Mouse (Mus musculus) B cell, adult 2 months (primary cell): Measurements from ENCODE around the gene Gm17545.
"Not testable (repeated sequence)": the region's sequence is repeated elsewhere in the genome, so short reads cannot be mapped to it uniquely, and the experiment has no call there.

Experiments used
- DNase-seq, 2 experiments: peaks; one replicate each; pipeline ENCODE4 v3.0.0; 2022

Gm17545 gene

GRCm38 (mm10) chr9:22453990-22454389 is at the start of gene Gm17545:
Gene Gm17545 (plus strand): TSS chr9:22454290.
- not testable (repeated sequence) for DNase-seq

GRCm38 (mm10) chr9:22405414-22405813 is 48.7 kb upstream of the Gm17545 start:
- DNase-seq = no peak

- DNase-seq = not testable (repeated sequence)
Measured at GRCm38 (mm10) chr9:22407633-22408032, 46.5 kb upstream of the Gm17545 start.

DNA sequence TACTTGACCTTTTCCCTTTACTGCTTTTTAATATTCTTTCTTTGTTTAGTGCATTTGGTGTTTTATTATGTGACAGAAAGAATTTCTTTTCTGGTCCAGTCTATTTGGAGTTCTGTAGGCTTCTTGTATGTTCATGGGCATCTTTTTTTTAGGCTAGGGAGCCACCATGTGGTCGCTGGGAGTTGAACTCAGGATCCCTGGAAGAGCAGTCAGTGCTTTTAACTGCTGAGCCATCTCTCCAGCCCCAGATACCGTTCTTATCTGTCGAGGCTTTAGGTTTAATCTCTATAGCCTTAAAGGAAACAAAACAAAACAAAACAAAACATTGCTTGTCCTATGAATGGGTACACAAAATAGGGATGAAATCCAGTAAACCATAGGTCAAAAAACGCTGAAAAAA is 45.7 kb upstream of the Gm17545 start:
- not testable (repeated sequence) for DNase-seq

DNA sequence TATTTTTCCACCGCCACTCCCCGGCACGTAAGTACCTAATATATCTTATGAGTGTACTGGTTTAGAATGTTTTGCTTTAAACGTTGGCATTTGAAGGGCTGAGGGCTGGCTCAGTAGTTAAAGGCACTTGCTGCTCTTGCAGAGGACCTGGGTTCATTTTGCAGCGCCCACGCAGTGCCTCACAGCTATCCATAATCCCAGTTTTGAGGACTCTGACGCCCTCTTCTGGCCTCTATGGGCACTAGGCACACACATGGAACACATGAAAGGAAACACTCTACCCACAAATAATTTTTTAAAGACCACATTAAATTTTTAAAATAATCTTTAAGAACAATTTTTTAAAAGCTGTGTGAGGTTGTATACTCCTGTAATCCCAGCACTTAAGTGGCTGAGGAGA is 44.6 kb upstream of the Gm17545 start:
- DNase-seq = no peak

- peak; percentile 92 to 93 for DNase-seq
Measured at GRCm38 (mm10) chr9:22411002-22411857, 42.9 kb upstream of the Gm17545 start, which contains the start of gene 9530077C05Rik. Gene 9530077C05Rik (plus strand): TSS chr9:22411513.

GRCm38 (mm10) chr9:22416187-22416586 is 37.9 kb upstream of the Gm17545 start:
- DNase-seq = no peak

- DNase-seq = no peak
Measured at GRCm38 (mm10) chr9:22417547-22417946, 36.5 kb upstream of the Gm17545 start.

GRCm38 (mm10) chr9:22419877-22420276 is 34.2 kb upstream of the Gm17545 start:
- no peak for DNase-seq

DNA sequence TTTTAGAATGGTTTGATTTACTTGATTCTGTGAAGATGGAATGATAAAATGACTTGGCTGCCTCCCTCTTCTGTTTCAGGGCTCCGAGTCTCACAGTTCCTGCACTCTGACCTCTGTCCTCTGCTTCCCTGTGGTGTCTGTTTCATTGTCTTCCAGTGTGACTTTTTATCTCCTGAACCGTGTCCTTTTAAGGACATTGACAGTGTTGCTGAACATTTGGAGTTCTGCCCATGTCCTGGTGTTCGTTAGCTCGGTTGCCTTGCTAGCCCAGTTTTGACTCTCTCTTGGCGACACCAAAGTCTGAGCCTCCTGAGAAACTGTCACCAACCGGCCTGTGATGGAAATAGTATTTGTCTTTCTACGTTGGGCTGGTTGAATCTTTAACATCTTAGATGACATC is 33.6 kb upstream of the Gm17545 start:
- DNase-seq = no peak

DNA sequence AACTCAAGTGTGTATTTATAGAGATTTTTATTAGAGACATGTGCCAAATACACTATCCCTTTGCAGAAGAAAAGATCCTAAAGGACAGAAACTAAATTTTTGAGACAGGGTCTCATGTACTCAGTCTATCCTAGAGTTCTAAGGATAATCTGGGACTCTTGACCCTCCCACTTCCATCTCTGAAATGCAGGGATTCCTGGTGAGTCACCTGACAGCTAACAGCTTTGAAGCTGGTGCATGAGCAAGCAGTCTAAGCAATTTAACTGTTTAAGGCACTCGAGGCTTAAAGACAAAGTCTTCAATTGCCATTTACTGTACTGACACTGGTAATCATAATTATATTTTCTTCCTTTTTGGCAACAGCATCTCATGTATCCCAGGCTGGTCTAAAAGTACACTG is 31.5 kb upstream of the Gm17545 start:
- DNase-seq = no peak

- DNase-seq = no peak
Measured at GRCm38 (mm10) chr9:22423507-22423906, 30.6 kb upstream of the Gm17545 start.

GRCm38 (mm10) chr9:22424196-22424595 is 29.9 kb upstream of the Gm17545 start:
- DNase-seq = no peak

- DNase-seq = no peak
Measured at GRCm38 (mm10) chr9:22424719-22425118, 29.4 kb upstream of the Gm17545 start.

DNA sequence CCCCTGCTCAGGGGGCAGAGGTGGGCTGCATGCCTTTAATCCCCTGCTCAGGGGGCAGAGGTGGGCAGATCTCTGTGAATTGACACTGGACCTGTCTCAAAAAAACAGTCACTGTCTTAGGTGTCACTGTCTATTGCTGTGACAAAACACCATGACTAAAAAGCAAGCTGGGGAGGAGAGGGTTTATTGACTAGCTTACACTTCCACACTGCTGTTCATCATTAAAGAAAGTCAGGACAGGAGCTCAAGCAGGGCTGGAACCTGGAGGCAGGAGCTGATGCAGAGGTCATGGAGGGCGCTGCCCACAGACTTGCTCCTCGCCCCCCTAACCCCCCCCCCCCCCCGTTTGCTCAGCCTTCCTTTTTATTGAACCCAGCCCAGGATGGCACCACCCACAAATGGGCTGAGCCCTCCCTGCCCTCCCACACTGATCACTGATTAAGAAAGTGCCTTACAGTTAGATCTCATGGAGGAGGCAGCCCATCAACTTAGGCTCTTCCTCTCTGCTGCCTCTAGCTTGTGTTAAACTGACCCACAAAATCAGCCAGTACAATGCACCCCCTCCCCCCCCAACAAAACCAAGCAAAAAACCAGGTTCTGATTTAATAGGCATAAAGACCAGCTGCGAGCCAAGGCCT is 25.9 kb upstream of the Gm17545 start:
- no peak for DNase-seq

DNA sequence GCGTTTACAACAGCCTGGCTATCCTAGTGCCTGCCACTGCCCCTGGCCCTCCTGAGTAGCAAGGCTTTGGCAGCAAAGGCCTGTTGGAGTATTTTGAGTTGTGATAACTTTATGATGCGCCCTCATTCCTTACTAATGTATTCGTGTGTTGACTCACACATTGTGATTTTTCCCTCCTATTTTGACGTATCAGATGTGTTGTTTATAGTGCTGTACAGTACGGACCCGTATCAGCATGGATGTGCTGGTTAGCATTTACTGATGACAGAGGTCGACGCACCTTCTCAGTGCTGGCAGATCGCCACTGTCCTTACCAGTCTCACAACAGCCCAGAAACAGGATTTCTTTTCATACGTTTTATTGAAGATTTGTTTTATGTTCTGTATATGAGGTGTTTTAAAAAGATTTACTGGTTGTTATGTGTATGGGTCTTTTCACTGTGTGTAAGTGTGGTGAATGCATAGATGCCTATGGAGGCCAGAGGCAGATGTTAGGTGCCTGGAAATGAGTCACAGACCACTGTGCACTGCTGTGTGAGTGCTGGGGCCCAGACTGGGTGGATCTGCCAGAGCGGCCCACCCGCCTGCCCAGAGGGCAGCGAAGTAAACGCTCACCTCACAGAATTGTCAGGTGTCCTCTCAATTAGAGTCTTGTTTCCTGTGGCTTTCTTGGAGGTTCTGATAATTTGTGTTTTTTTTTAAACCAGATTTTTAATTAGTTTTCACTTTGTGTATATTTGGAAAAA is 25.3 kb upstream of the Gm17545 start:
- no peak for DNase-seq

DNA sequence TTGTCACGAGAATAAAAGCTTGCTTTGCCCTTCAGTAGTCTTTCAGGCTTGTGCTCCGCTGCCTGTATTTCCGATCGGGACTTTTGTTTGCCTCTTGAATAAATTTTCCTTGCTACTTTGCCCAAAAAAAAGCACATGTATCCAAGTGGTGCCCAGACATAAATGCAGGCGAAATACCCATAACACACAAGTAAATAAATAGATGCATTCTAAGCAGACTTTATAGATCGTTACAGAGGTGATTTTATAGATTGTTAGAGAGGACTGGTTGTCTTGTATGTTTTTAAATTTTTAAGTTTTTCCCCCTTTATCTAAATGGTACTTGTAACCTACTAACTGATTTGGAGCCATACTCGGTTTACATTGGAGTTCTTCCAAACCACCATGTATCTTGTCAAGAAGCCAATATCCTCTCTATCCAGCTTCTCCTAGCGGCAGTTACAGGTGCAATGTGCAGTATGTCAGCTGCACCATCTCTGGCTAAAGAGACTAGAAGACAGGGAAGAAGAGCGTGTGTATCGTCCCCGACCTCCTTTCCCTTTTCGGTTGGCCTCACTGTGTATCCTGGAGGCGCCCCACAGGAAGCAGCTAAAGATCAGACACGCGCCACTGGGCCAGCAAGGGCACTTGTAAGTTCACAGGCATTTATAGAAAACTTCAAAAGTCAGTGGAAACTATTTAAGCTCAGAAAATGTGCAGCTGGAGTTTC is 24.4 kb upstream of the Gm17545 start:
- peak; percentile 34 to 41 for DNase-seq

DNA sequence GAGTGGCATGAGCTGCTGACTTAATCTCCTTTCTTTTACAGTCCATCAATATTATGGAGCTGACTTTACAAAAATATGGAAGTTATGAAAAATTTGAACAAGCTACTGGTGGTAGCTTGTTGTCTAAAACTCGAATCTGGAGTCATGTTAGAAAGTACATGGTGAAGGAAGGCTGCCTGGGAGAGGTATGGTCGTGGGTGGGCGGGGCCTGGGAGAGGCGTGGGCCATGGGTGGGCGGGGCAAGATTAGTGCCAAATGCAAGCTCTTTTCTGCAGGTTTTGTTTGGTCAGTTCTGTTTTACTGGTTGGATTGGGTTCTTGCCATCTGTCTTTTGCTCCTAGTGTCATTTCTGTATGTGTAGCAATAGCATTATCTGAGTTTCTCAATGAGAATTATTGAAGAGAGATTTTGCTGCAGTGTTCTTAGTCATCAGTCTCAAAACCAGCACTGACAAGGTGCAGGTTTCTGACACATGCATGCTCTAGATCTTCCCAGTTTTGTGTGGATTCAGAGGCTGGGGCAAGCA is 23.7 kb upstream of the Gm17545 start:
- DNase-seq = peak; percentile 34 to 38

- no peak for DNase-seq
Measured at GRCm38 (mm10) chr9:22433221-22433620, 20.9 kb upstream of the Gm17545 start.

- no peak for DNase-seq
Measured at GRCm38 (mm10) chr9:22434101-22434500, 20.0 kb upstream of the Gm17545 start.

- DNase-seq = no peak
Measured at GRCm38 (mm10) chr9:22438826-22439225, 15.3 kb upstream of the Gm17545 start.

DNA sequence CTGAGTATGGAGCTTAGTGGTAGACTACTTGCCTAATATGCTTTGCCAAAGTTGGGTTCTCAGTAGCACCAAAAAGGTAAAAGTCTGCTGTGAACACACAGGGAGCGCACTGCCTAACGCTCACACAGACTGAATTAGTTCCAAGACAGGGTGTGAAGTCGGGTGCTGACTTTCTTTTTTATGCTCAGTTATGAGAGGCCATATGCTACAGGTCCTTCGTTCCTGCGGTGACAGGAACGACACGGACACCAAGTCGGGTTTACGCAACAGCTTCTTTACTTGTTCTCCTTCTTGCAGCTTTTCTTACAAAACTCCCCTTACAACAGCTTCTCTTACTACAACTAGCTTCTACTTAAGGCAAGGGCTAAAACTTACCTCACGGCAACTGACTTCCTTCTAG is 10.9 kb upstream of the Gm17545 start:
- no peak for DNase-seq

- no peak for DNase-seq
Measured at GRCm38 (mm10) chr9:22445123-22445522, 9.0 kb upstream of the Gm17545 start.
